Mouse (Mus musculus) spleen, adult 2 months (tissue): Measurements from ENCODE around the gene Pum3.

ENCODE experiments used
- CTCF ChIP-seq: fragments of 200-500 bp; IDR thresholded peaks from 2 replicates; pipeline ENCODE4 v1.5.1; 2011; ENCODE audit warnings: mild to moderate bottlenecking, inconsistent platforms; ENCODE audit not compliant: insufficient read depth, insufficient read length, insufficient replicate concordance; ENCODE audit errors: extremely low read depth
- POLR2A ChIP-seq: fragments of 200-500 bp; IDR thresholded peaks from 2 replicates; pipeline ENCODE4 v1.6.1; 2011; ENCODE audit warnings: low read depth, low read length, inconsistent platforms

- no peak for TF ChIP-seq CTCF
- TF ChIP-seq POLR2A = no peak
These were observed 59.5 kb downstream of the Pum3 start for GRCm38 (mm10) chr19:27370174-27370573.
